Mouse (Mus musculus) gastrocnemius, adult 8-10 months (tissue): ENCODE data around the gene Trex2. TPM values are rescaled to one million over a fixed set of nuclear protein-coding genes. Genes with fewer than 3 reads are reported as not detected.
"Not testable (repeated sequence)": the region's sequence is repeated elsewhere in the genome, so short reads cannot be mapped to it uniquely, and the experiment has no call there.

Experiments
- DNase-seq, 2 experiments: peaks; one replicate each; pipeline ENCODE4 v3.0.0; 2022; ENCODE audit warnings: low spot score in 2 of 2
- total RNA-seq, 4 experiments: library from RNA; stranded (reverse); gene quantifications; 2 replicates each; pipeline ENCODE4 v1.2.4; 2022

Gene Trex2
- total RNA-seq, 4 experiments from 2014 or later: not detected

GRCm38 (mm10) chrX:73432850-73433249 is 2.3 kb downstream of the Trex2 start:
- no peak for DNase-seq

DNA sequence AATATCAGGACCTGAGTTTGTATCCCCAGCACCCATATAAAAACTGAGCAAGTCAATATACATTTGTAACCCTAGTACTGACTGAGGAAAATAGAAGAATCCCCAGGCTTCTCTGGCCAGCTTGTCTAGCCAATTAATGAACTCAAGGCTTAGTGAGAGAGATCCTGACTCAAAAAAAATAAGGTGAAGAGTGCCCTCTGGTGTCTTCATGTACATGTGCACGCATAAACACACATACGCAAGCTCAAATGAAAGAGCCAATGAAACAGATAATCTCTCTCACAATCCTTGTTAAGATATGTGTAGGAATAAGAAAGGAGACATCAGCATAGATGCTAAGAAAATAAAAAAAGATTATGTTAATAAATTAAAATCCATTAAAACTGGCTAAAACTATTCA is 5.1 kb downstream of the Trex2 start:
- DNase-seq: no peak

- no peak for DNase-seq
Measured at GRCm38 (mm10) chrX:73412767-73413166, 22.4 kb downstream of the Trex2 start.

DNA sequence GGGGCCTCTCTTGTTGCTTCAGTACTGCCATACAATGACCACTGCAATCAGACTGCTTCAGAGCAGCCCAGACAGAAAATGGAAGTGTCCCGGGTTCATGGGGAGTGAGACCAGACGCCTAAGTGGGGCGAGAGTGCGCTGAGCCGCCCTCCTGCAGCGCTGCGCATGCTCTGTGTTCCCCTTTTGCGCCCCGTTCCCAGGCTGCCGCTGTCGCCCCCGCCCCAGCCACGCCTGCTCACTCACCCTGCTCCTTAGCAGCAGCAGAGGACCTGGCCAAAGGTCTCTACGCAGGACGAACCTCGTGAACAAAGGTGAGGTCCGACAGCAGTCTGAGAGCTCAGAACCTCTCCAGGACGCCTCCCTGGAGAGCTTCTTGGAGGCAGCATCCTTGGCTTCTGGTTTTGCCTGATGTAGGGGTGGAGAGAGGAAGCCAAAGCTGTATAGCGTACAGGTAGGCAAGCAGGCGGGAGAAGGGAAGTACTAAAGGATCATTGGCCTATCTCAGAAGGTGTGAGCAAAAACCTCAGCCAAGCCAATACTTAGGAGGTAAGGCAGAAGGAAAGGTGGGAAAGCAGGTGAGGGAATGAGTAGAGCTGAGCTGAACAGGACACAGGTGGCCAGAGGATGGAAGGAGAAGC is 24.1 kb downstream of the Trex2 start, which contains the start of gene Zfp92:
Gene Zfp92, plus strand, starts transcription at position 217 of the 638 bp plus-strand sequence.
- no peak for DNase-seq

- no peak for DNase-seq
Measured at GRCm38 (mm10) chrX:73401616-73402015, 33.5 kb downstream of the Trex2 start.

- no peak for DNase-seq
Measured at GRCm38 (mm10) chrX:73400951-73401350, 34.2 kb downstream of the Trex2 start.

GRCm38 (mm10) chrX:73398636-73399035 is 36.5 kb downstream of the Trex2 start, which contains the start of gene Gm18336:
Gene Gm18336 (minus strand): TSS chrX:73398736.
- not testable (repeated sequence) for DNase-seq

DNA sequence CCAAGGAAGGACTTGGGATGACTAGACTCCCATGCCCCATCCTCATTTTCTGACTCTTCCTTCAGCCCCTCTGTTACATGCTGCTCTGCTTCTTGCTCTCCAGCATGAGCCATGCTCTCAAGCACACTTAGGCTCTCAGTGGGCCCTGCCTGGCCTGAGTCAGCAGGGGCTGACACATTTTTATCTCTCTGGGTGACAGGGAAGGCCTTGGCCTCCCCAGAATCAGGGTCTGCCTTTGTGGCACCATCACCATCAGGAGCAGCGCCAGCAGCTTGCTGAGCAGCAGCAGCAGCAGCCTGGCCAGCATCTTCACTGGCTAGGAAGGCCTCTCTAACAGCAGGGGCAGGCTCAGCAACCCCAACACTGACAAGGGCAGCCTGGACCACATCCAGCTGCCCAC is 38.7 kb downstream of the Trex2 start:
- no peak for DNase-seq

DNA sequence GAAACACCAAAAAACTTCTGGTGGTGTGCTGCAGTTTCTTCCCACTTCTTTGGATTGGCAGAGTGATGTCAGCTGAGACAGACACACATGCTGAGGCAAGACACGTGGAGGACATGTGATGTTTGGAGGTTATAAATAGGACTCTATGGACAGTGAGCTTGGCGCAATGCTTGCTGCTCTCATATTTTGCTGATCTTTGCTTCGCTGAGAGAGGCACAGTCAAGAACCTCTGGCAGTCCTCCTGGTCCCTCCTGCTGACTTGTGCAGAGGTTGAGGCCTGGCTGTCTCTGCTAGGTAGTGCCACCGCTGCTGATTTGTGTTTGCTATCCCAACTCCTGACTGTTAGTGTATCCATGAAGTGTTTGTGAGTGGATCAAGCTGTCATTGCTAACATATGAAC is 43.7 kb downstream of the Trex2 start:
- peak; percentile 13 to 55 for DNase-seq

- no peak for DNase-seq
Measured at GRCm38 (mm10) chrX:73384924-73385323, 50.2 kb downstream of the Trex2 start.

GRCm38 (mm10) chrX:73384419-73384818 is 50.7 kb downstream of the Trex2 start:
- DNase-seq: no peak

Other genes with a start within 250 kb of the Trex2 start
- 1 to 10 TPM in 2 of 4 experiments, under 1 TPM in 1, not detected in 1; 0.41 to 5.5 (median 4.3) TPM for gene Xlr3b, start 243.1 kb downstream of the Trex2 start, total RNA-seq
- gene Xlr4b, start 221.0 kb downstream of the Trex2 start, total RNA-seq: under 1 TPM in 2 of 4 experiments, not detected in 2; 0.41 to 0.43 TPM
- gene F8a, start 207.1 kb downstream of the Trex2 start, total RNA-seq: 1 to 10 TPM; 5.1 to 7.8 (median 6.6) TPM
- gene Xlr4c, start 192.2 kb downstream of the Trex2 start, total RNA-seq: not detected
- not detected for gene Xlr3c, start 170.0 kb downstream of the Trex2 start, total RNA-seq
- not detected for gene Xlr5a, start 142.4 kb downstream of the Trex2 start, total RNA-seq
- gene Xlr5c, start 142.4 kb downstream of the Trex2 start, total RNA-seq: not detected
- not detected for gene Gm45015, start 98.5 kb downstream of the Trex2 start, total RNA-seq
- 1 to 10 TPM; 4.5 to 5.0 (median 4.6) TPM for gene Zfp275, start 92.7 kb downstream of the Trex2 start, total RNA-seq
- gene Gm18336, start 36.6 kb downstream of the Trex2 start, total RNA-seq: not detected
- not detected for gene Zfp92, start 24.2 kb downstream of the Trex2 start, total RNA-seq
- 10 to 100 TPM in 3 of 4 experiments, 1 to 10 TPM in 1; 9.3 to 13.2 (median 12.2) TPM for gene Haus7, start 23.7 kb upstream of the Trex2 start, total RNA-seq
- gene Bgn, start 48.3 kb upstream of the Trex2 start, total RNA-seq: 10 to 100 TPM; 19.5 to 43.0 (median 27.5) TPM
- gene Atp2b3, start 67.7 kb upstream of the Trex2 start, total RNA-seq: 10 to 100 TPM; 10.7 to 14.4 (median 11.3) TPM
- not detected for gene Dusp9, start 204.1 kb upstream of the Trex2 start, total RNA-seq
- 10 to 100 TPM in 2 of 4 experiments, 1 to 10 TPM in 2; 7.8 to 10.8 (median 10.2) TPM for gene Pnck, start 224.8 kb upstream of the Trex2 start, total RNA-seq
- gene Slc6a8, start 237.8 kb upstream of the Trex2 start, total RNA-seq: 100 to 1,000 TPM in 3 of 4 experiments, 10 to 100 TPM in 1; 95.0 to 131 (median 122) TPM